Mouse (Mus musculus): ENCODE data around the gene Myod1. TPM values are rescaled to one million over a fixed set of nuclear protein-coding genes. Genes with fewer than 3 reads are reported as not detected.

Gene Myod1
- 0.22 and 0.43 TPM in 2 replicates for polyA plus RNA-seq (2015; fragmentation: Nextera tagmentation; extraction: Ambion mirVana)

DNA sequence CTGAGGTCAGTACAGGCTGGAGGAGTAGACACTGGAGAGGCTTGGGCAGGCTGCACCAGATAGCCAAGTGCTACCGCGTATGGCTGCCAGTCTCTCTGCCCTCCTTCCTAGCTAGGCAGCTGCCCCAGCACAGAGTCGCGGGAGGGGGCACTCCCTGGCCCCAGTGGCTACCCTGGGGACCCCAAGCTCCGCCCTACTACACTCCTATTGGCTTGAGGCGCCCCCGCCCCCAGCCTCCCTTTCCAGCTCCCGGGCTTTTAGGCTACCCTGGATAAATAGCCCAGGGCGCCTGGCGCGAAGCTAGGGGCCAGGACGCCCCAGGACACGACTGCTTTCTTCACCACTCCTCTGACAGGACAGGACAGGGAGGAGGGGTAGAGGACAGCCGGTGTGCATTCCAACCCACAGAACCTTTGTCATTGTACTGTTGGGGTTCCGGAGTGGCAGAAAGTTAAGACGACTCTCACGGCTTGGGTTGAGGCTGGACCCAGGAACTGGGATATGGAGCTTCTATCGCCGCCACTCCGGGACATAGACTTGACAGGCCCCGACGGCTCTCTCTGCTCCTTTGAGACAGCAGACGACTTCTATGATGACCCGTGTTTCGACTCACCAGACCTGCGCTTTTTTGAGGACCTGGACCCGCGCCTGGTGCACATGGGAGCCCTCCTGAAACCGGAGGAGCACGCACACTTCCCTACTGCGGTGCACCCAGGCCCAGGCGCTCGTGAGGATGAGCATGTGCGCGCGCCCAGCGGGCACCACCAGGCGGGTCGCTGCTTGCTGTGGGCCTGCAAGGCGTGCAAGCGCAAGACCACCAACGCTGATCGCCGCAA is at the start of gene Myod1:
Gene Myod1 (plus strand): TSS at position 303 of the 836 bp plus-strand sequence.
- Histone ChIP-seq H3K36me3 (ENCODE audit: control insufficient read depth, insufficient read depth) (no peaks in the 10 kb centered on the region), H3K9me3 (replicated peaks; ENCODE audit: control insufficient read depth, low read length) (no peaks in the 10 kb centered on the region), H3K9ac (ENCODE audit: low read length) (no peak within 1 kb of the TSS), H3K4me1 (ENCODE audit: control insufficient read depth, insufficient read depth, low read length) (0 out of 2 replicates have a peak, but pooled peaks cover 3% of the 10 kb centered on the region), H3K27ac (ENCODE audit: low read length) (no peak within 1 kb of the TSS), H3K4me3 (ENCODE audit: low read length) (peak within 1 kb of the TSS; percentile 28), H3K4me2 (ENCODE audit: low read depth, low read length) (no peak within 1 kb of the TSS; the same call in 1 of the 2 replicates), H3K27me3 (ENCODE audit: control insufficient read depth, insufficient read depth, low read length) (peaks cover 71% of the 10 kb centered on the region)
- no peak for ATAC-seq (replicated peaks; ENCODE audit: extremely low read depth, insufficient read depth, low FRiP score)
- 6% methylated on average over 44 of the region's 44 CpGs for WGBS

DNA sequence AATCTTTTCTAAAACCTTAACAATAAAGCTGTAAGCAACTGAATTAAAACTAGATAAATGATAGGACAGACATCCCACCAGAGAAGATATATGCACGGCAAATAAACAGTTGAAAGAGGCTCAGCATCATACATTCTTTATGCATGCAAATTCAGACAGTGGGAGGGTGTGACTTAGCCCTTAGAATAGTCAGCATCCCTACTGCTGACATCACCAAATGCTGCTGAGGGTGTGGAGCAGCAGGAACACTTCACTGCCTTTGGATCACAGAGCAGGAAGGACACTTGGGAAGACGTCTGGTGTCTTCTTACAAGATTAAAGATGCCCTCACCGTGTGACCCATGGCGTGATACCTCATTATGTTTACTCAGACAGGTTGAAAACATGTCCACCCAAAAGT is 48.4 kb upstream of the Myod1 start:
- no peaks in the 10 kb centered on the region for H3K9me3 ChIP-seq (replicated peaks; ENCODE audit: control insufficient read depth, low read length)
- 58% methylated on average over 4 of the region's 4 CpGs for WGBS
- no peak overlapping the region for H3K27ac ChIP-seq (ENCODE audit: low read length)
- H3K4me3 ChIP-seq (ENCODE audit: low read length), result no peak overlapping the region
- H3K27me3 ChIP-seq (ENCODE audit: control insufficient read depth, insufficient read depth, low read length), result no peaks in the 10 kb centered on the region
- no peak overlapping the region for H3K4me2 ChIP-seq (ENCODE audit: low read depth, low read length)
- no peak overlapping the region for H3K9ac ChIP-seq (ENCODE audit: low read length)
- no peaks in the 10 kb centered on the region for H3K36me3 ChIP-seq (ENCODE audit: control insufficient read depth, insufficient read depth)
- no peak for ATAC-seq (replicated peaks; ENCODE audit: extremely low read depth, insufficient read depth, low FRiP score)
- H3K4me1 ChIP-seq (ENCODE audit: control insufficient read depth, insufficient read depth, low read length), result no peaks in the 10 kb centered on the region

DNA sequence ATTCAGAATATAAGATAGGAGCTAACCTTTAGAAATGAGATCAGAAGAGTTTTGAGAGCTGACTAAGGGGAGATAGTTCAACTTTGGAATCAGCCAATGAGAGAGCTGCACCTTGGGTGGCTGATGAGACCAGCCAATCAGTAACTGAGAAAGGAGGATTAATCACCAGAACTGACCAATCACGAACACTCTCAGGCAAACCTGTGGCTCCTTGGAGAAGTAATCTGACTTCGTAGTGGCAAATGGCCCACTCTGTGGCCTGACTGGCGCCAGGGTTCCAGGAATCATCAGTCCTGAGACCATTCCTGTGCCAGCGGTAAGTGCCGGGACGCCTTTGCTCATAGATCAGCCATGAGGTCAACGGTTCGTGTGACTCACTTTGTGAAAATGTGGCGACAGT is 38.9 kb upstream of the Myod1 start:
- Histone ChIP-seq H3K4me3 (ENCODE audit: low read length) (no peak overlapping the region), H3K9me3 (replicated peaks; ENCODE audit: control insufficient read depth, low read length) (no peaks in the 10 kb centered on the region; the same call in 1 of the 2 replicates), H3K27me3 (ENCODE audit: control insufficient read depth, insufficient read depth, low read length) (no peaks in the 10 kb centered on the region; the same call in 1 of the 2 replicates), H3K9ac (ENCODE audit: low read length) (no peak overlapping the region), H3K4me1 (ENCODE audit: control insufficient read depth, insufficient read depth, low read length) (no peaks in the 10 kb centered on the region), H3K27ac (ENCODE audit: low read length) (no peak overlapping the region), H3K36me3 (ENCODE audit: control insufficient read depth, insufficient read depth) (no peaks in the 10 kb centered on the region), H3K4me2 (ENCODE audit: low read depth, low read length) (no peak overlapping the region)
- WGBS, result 80% methylated on average over 9 of the region's 9 CpGs
- ATAC-seq (replicated peaks; ENCODE audit: extremely low read depth, insufficient read depth, low FRiP score), result no peak

DNA sequence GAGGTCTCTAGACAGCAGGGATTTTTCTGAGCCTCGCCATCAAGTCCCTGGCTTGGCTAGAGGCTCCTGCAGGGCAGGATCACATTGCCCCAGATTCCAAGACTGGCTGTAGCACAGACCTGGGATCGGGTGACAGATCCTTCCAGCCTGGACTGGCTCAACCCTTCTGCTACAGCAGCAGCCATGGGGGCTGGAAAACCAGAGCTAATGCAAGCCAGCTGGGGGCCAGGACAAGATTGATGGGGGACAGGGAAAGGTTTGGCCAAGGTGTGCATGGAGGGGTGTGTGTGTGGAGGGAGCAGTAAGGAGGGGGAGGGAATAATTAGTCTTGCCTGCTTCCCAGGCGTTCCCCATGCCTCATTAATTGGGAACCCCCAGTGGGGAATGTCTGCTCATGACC is 36.5 kb upstream of the Myod1 start:
- Histone ChIP-seq H3K27ac (ENCODE audit: low read length) (no peak overlapping the region), H3K27me3 (ENCODE audit: control insufficient read depth, insufficient read depth, low read length) (no peaks in the 10 kb centered on the region; the same call in 1 of the 2 replicates), H3K4me2 (ENCODE audit: low read depth, low read length) (no peak overlapping the region), H3K4me3 (ENCODE audit: low read length) (no peak overlapping the region), H3K36me3 (ENCODE audit: control insufficient read depth, insufficient read depth) (no peaks in the 10 kb centered on the region), H3K9ac (ENCODE audit: low read length) (no peak overlapping the region), H3K9me3 (replicated peaks; ENCODE audit: control insufficient read depth, low read length) (no peaks in the 10 kb centered on the region; the same call in none of the 2 replicates), H3K4me1 (ENCODE audit: control insufficient read depth, insufficient read depth, low read length) (no peaks in the 10 kb centered on the region)
- ATAC-seq (replicated peaks; ENCODE audit: extremely low read depth, insufficient read depth, low FRiP score), result no peak
- WGBS, result 37% methylated on average over 3 of the region's 3 CpGs

DNA sequence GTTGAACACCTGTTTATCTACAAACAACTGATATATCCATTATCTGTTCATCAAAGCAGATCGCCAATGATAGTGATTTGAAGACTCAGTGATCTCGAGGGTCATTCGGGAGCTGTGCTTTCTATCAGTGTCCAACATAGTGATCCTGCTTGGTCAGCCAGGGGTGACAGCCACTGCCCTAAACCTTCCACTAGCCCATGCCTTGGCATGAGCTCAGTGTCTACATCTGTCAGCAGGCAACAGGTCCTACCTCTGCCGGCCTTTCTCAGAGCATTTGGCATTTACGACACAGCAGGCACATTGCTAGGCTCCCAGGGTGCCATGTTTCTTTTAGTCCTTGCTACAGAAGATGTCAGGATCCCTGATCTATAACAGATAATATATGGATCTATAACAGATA is 36.0 kb upstream of the Myod1 start:
- H3K9ac ChIP-seq (ENCODE audit: low read length), result no peak overlapping the region
- H3K4me3 ChIP-seq (ENCODE audit: low read length), result no peak overlapping the region
- no peaks in the 10 kb centered on the region; the same call in none of the 2 replicates for H3K9me3 ChIP-seq (replicated peaks; ENCODE audit: control insufficient read depth, low read length)
- H3K27ac ChIP-seq (ENCODE audit: low read length), result no peak overlapping the region
- H3K36me3 ChIP-seq (ENCODE audit: control insufficient read depth, insufficient read depth), result no peaks in the 10 kb centered on the region
- ATAC-seq (replicated peaks; ENCODE audit: extremely low read depth, insufficient read depth, low FRiP score), result no peak
- 75% methylated on average over 5 of the region's 5 CpGs for WGBS
- H3K4me1 ChIP-seq (ENCODE audit: control insufficient read depth, insufficient read depth, low read length), result no peaks in the 10 kb centered on the region
- no peaks in the 10 kb centered on the region for H3K27me3 ChIP-seq (ENCODE audit: control insufficient read depth, insufficient read depth, low read length)
- H3K4me2 ChIP-seq (ENCODE audit: low read depth, low read length), result no peak overlapping the region

DNA sequence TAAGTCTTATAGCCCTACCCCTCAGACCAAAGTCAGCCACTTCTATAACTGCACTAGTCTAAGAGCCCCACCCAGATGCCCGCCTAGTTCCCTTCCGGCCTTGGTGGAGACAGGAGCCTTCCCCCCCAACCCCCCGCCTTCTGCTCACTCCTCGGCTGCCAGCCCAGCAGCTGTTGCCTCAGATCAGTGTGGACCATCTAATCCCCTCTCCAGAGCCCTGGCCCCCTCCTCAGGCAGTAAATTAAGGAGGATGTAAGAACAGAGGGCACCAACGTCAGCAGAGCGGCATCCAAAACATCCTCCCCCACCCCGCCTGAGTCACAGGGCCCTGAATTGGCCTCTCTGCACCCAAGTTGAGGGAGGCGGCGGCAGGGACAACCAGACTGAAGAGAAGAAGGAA is 34.8 kb upstream of the Myod1 start:
- Histone ChIP-seq H3K27me3 (ENCODE audit: control insufficient read depth, insufficient read depth, low read length) (no peaks in the 10 kb centered on the region), H3K4me1 (ENCODE audit: control insufficient read depth, insufficient read depth, low read length) (no peaks in the 10 kb centered on the region), H3K27ac (ENCODE audit: low read length) (no peak overlapping the region), H3K36me3 (ENCODE audit: control insufficient read depth, insufficient read depth) (no peaks in the 10 kb centered on the region), H3K9me3 (replicated peaks; ENCODE audit: control insufficient read depth, low read length) (no peaks in the 10 kb centered on the region; the same call in none of the 2 replicates), H3K4me3 (ENCODE audit: low read length) (no peak overlapping the region), H3K9ac (ENCODE audit: low read length) (no peak overlapping the region), H3K4me2 (ENCODE audit: low read depth, low read length) (no peak overlapping the region)
- ATAC-seq (replicated peaks; ENCODE audit: extremely low read depth, insufficient read depth, low FRiP score), result no peak
- 80% methylated on average over 9 of the region's 9 CpGs for WGBS

DNA sequence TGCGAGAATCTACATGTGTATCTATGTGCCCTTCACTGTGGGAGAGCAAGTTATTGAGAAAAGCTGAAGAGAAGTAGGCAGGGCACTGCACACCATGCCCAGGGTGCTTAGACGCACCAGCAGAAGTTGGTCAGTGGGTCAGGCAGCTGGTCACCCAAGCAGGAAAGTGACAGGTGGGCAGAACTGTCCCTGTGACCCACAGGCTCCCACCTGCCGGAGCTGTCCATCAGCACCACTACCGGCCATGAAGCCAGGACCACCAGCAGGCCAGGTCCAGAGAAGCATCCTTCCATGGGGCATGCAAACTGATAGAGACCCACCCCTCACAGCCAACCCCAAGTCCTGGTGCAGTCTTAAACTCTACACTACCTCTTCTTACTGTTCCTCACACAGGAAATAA is 28.6 kb upstream of the Myod1 start:
- peaks cover 39% of the 10 kb centered on the region for H3K27me3 ChIP-seq (ENCODE audit: control insufficient read depth, insufficient read depth, low read length)
- no peaks in the 10 kb centered on the region for H3K36me3 ChIP-seq (ENCODE audit: control insufficient read depth, insufficient read depth)
- no peak for ATAC-seq (replicated peaks; ENCODE audit: extremely low read depth, insufficient read depth, low FRiP score)
- H3K27ac ChIP-seq (ENCODE audit: low read length), result no peak overlapping the region
- 48% methylated on average over 4 of the region's 4 CpGs for WGBS
- no peaks in the 10 kb centered on the region for H3K4me1 ChIP-seq (ENCODE audit: control insufficient read depth, insufficient read depth, low read length)
- no peaks in the 10 kb centered on the region; the same call in 1 of the 2 replicates for H3K9me3 ChIP-seq (replicated peaks; ENCODE audit: control insufficient read depth, low read length)
- H3K4me2 ChIP-seq (ENCODE audit: low read depth, low read length), result no peak overlapping the region
- no peak overlapping the region for H3K4me3 ChIP-seq (ENCODE audit: low read length)
- H3K9ac ChIP-seq (ENCODE audit: low read length), result no peak overlapping the region

DNA sequence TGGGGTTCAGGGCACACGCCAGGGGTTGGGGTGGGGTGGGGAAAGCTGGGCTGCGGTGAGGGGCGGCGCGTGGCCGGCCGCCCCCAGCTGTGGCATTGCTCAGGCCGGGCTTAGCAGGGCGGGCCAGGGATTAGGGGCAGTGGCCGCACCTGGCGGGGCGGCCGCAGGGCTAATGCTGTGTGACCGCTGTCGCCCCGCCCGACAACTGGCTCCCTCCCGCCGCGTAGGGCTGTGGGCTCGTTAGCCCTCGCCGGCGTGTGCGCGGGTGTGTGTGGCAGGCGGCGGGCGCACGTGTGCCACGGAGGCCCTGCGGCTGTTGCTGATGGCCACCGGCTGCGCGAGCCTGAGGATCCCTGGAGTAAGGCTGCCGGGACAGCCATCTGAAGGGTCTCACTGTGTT is 27.5 kb upstream of the Myod1 start:
- WGBS, result 4% methylated on average over 36 of the region's 36 CpGs
- no peak overlapping the region for H3K4me3 ChIP-seq (ENCODE audit: low read length)
- no peak overlapping the region for H3K9ac ChIP-seq (ENCODE audit: low read length)
- H3K4me1 ChIP-seq (ENCODE audit: control insufficient read depth, insufficient read depth, low read length), result no peaks in the 10 kb centered on the region
- H3K27ac ChIP-seq (ENCODE audit: low read length), result no peak overlapping the region
- H3K36me3 ChIP-seq (ENCODE audit: control insufficient read depth, insufficient read depth), result no peaks in the 10 kb centered on the region
- no peaks in the 10 kb centered on the region for H3K9me3 ChIP-seq (replicated peaks; ENCODE audit: control insufficient read depth, low read length)
- H3K27me3 ChIP-seq (ENCODE audit: control insufficient read depth, insufficient read depth, low read length), result peaks cover 39% of the 10 kb centered on the region
- ATAC-seq (replicated peaks; ENCODE audit: extremely low read depth, insufficient read depth, low FRiP score), result no peak
- no peak overlapping the region for H3K4me2 ChIP-seq (ENCODE audit: low read depth, low read length)

DNA sequence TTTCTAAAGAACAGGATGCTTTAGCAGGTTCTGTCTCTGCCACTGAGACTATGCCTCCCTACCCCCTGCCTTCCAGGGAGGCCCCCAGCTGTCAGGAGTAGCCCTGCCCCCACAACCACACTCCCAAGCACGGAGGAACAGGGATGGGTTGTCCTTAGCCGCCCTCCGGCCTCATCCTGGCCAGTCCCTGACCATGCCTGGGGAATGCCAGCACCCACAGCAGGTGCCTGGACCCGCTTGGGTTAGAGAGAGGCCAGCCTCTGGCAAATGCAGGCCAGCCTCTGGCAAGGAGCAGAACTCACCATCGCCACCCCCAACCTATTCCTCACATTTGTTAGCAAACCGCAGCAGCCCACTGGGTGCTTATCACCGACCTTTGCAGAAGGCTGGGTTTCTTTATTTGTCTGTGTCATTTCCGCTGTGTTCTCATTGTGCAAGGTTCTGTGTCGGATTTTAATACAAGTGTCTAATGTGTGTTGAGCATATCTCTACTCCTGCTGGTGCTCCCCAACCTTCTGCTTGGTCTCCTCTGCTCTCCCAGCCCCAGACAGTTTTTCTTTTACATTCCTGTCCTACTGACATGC is 26.1 kb upstream of the Myod1 start:
- no peak for ATAC-seq (replicated peaks; ENCODE audit: extremely low read depth, insufficient read depth, low FRiP score)
- Histone ChIP-seq H3K9me3 (replicated peaks; ENCODE audit: control insufficient read depth, low read length) (no peaks in the 10 kb centered on the region), H3K27ac (ENCODE audit: low read length) (no peak overlapping the region), H3K27me3 (ENCODE audit: control insufficient read depth, insufficient read depth, low read length) (peaks cover 39% of the 10 kb centered on the region), H3K9ac (ENCODE audit: low read length) (no peak overlapping the region), H3K36me3 (ENCODE audit: control insufficient read depth, insufficient read depth) (no peaks in the 10 kb centered on the region), H3K4me2 (ENCODE audit: low read depth, low read length) (no peak overlapping the region), H3K4me3 (ENCODE audit: low read length) (no peak overlapping the region), H3K4me1 (ENCODE audit: control insufficient read depth, insufficient read depth, low read length) (no peaks in the 10 kb centered on the region)
- WGBS, result 42% methylated on average over 9 of the region's 9 CpGs
